Mouse (Mus musculus) kidney, embryonic 15.5 days (tissue): ENCODE data around the gene Cacna1s. TPM values are rescaled to one million over a fixed set of nuclear protein-coding genes. Genes with fewer than 3 reads are reported as not detected.

Experiments
- ATAC-seq: fragments of 200-750 bp; cut with Nextera tagmentation; replicated peaks from 2 replicates; pipeline ENCODE4 v1.8.0; 2017; ENCODE audit warnings: moderate TSS enrichment; ENCODE audit not compliant: low FRiP score
- H3K27ac ChIP-seq: fragments of 300-500 bp; sonication (generic); 2 replicates; pipeline ENCODE4 v1.5.1; 2015; ENCODE audit warnings: mild to moderate bottlenecking, inconsistent platforms
- H3K27me3 ChIP-seq: fragments of 300-500 bp; sonication (generic); 2 replicates; pipeline ENCODE4 v1.6.1; 2015; ENCODE audit warnings: inconsistent platforms
- H3K36me3 ChIP-seq: fragments of 300-500 bp; sonication (generic); 2 replicates; pipeline ENCODE4 v1.6.1; 2015; ENCODE audit warnings: inconsistent platforms
- H3K4me1 ChIP-seq: fragments of 300-500 bp; sonication (generic); 2 replicates; pipeline ENCODE4 v1.6.1; 2015; ENCODE audit warnings: inconsistent platforms
- H3K4me2 ChIP-seq: fragments of 300-500 bp; sonication (generic); 2 replicates; pipeline ENCODE4 v1.6.1; 2015; ENCODE audit warnings: moderate library complexity, mild to moderate bottlenecking, inconsistent platforms
- H3K4me3 ChIP-seq: fragments of 300-500 bp; sonication (generic); replicated peaks from 2 replicates; pipeline ENCODE4 v1.5.1; 2015; ENCODE audit warnings: mild to moderate bottlenecking, inconsistent platforms
- H3K9ac ChIP-seq: fragments of 300-500 bp; sonication (generic); 2 replicates; pipeline ENCODE4 v1.6.1; 2015; ENCODE audit warnings: mild to moderate bottlenecking, inconsistent platforms
- H3K9me3 ChIP-seq: fragments of 300-500 bp; sonication (generic); replicated peaks from 2 replicates; pipeline ENCODE4 v1.6.1; 2016; ENCODE audit warnings: inconsistent platforms
- WGBS: fragments of 180-500 bp; shearing (Covaris S2); methylation state at CpG from one replicate; pipeline ENCODE4 v1.1.7; 2015; ENCODE audit warnings: mixed read lengths; 5-methylcytosine and 5-hydroxymethylcytosine counted together
- polyA plus RNA-seq: library from polyadenylated mRNA; unstranded; fragments of >200 nt; fragmentation: Nextera tagmentation; extraction: Ambion mirVana; gene quantifications from 2 replicates; pipeline ENCODE4 v1.2.1, GENCODE M21; 2015

Gene Cacna1s
- polyA plus RNA-seq, 1 experiment from 2014 or later: 0.49 TPM

DNA sequence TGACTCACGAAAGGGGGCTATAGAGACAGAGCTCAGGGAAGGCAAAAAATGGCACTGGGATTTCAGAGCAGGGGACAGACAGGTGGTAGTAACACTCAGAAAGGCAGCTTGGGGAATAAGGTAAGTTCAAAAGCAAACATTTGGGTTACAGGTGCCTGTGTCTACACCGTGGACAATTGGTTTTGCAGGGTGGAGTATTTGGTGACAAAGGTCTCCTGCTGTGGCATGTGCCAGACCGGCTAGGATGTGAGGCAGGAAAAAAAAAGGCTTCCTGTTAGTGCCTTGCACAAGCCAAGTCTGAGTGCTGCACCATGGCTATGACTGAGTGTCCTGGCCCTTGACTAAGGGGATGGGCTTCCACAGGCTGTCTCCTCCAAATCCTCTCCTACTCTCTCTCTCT, 6.0 kb downstream of the Cacna1s start:
- Histone ChIP-seq H3K9ac (no peak overlapping the region), H3K9me3 (no peaks in the 10 kb centered on the region), H3K4me3 (no peak overlapping the region), H3K4me2 (no peak overlapping the region), H3K4me1 (no peaks in the 10 kb centered on the region), H3K36me3 (no peaks in the 10 kb centered on the region), H3K27ac (no peak overlapping the region), H3K27me3 (peaks cover 1% of the 10 kb centered on the region; the same call in 1 of the 2 replicates)
- no peak for ATAC-seq
- WGBS: 45% methylated on average over 3 of the region's 3 CpGs

- Histone ChIP-seq H3K27ac (no peak overlapping the region), H3K27me3 (no peaks in the 10 kb centered on the region; the same call in 1 of the 2 replicates), H3K9ac (no peak overlapping the region), H3K9me3 (no peaks in the 10 kb centered on the region), H3K4me1 (no peaks in the 10 kb centered on the region), H3K4me3 (no peak overlapping the region), H3K4me2 (no peak overlapping the region), H3K36me3 (no peaks in the 10 kb centered on the region)
- ATAC-seq: no peak
- WGBS: 62% methylated on average over 9 of the region's 9 CpGs
Measured at GRCm38 (mm10) chr1:136061041-136061789, 8.7 kb downstream of the Cacna1s start.

- no peak overlapping the region for H3K4me2 ChIP-seq
- H3K36me3 ChIP-seq: no peaks in the 10 kb centered on the region
- no peak overlapping the region for H3K27ac ChIP-seq
- no peaks in the 10 kb centered on the region; the same call in 1 of the 2 replicates for H3K27me3 ChIP-seq
- no peaks in the 10 kb centered on the region for H3K9me3 ChIP-seq
- no peak overlapping the region for H3K4me3 ChIP-seq
- ATAC-seq: no peak
- H3K9ac ChIP-seq: no peak overlapping the region
- 89% methylated on average over 7 of the region's 7 CpGs for WGBS
- H3K4me1 ChIP-seq: no peaks in the 10 kb centered on the region
Measured at GRCm38 (mm10) chr1:136061790-136062141, 9.2 kb downstream of the Cacna1s start.

DNA sequence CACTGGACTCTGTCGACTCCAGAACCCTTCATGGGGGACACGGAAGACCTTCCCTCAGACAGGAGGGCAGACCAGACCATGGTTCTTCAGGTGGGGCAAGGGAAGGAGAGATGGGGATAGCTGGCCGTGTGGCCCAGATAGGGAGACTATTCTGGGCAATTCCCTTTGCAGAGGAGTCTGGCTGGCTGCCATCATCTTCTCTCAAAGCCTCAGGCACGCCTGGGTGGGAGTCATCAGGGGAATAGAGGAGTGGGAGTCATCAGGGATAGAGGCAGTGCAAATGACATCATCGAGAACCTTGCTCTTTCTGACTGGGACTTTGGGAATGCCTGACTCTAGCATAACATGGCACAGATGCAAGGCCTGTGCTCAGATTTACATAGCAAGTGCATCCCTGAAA, 11.4 kb downstream of the Cacna1s start:
- Histone ChIP-seq H3K9ac (no peak overlapping the region), H3K27me3 (no peaks in the 10 kb centered on the region), H3K27ac (no peak overlapping the region), H3K4me2 (no peak overlapping the region), H3K9me3 (no peaks in the 10 kb centered on the region), H3K4me3 (no peak overlapping the region), H3K36me3 (no peaks in the 10 kb centered on the region), H3K4me1 (no peaks in the 10 kb centered on the region)
- ATAC-seq: no peak
- 67% methylated on average over 5 of the region's 5 CpGs for WGBS

- Histone ChIP-seq H3K4me2 (no peak overlapping the region), H3K27ac (no peak overlapping the region), H3K36me3 (no peaks in the 10 kb centered on the region), H3K4me1 (no peaks in the 10 kb centered on the region), H3K27me3 (no peaks in the 10 kb centered on the region), H3K9ac (no peak overlapping the region), H3K9me3 (no peaks in the 10 kb centered on the region), H3K4me3 (no peak overlapping the region)
- 68% methylated on average over 1 of the region's 1 CpGs for WGBS
- no peak for ATAC-seq
Measured at GRCm38 (mm10) chr1:136066621-136067020, 14.1 kb downstream of the Cacna1s start.

DNA sequence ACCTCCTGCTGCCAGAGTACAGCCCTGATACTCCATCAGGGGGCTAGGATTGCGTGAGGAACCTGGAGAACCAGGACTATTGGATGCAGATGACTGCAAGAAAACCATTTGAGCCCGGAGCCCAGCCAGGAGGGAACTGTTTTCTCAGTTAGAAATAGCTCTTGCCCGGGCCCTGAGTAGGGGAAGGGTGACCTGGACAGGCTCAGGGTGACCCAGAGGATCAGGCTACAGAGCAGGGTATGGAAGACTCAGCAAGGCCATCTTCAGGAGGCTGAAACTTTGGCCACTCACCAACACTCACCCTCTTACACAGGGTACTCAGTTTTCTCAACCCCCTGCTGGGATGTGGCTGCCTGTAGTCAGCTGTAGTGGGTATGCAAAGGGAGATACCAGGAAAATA, 15.0 kb downstream of the Cacna1s start:
- 62% methylated on average over 3 of the region's 3 CpGs for WGBS
- Histone ChIP-seq H3K9ac (no peak overlapping the region), H3K4me3 (no peak overlapping the region), H3K27me3 (no peaks in the 10 kb centered on the region), H3K36me3 (no peaks in the 10 kb centered on the region), H3K4me1 (no peaks in the 10 kb centered on the region), H3K9me3 (no peaks in the 10 kb centered on the region), H3K27ac (no peak overlapping the region), H3K4me2 (no peak overlapping the region)
- ATAC-seq: no peak

DNA sequence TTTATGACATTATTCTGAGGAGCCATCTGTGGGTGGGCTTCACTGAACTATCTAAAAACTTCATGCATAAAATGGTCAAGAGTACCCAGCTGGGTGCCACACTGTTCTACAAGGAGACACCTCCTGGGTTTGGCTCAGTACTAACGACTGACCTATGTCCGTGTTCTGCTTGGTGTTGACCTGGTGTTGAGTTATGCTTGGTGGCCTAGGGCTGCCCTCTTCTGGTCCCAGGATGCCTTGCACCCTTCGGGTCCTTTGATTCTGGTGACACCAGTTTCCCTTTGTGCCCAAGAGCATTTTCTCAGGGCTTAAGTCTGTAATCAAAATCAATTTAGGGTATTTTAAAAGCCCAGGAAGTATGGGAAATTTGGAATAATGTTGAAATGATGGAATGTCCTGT, 23.5 kb downstream of the Cacna1s start:
- no peaks in the 10 kb centered on the region for H3K36me3 ChIP-seq
- 12% methylated on average over 3 of the region's 3 CpGs for WGBS
- no peaks in the 10 kb centered on the region for H3K9me3 ChIP-seq
- H3K4me3 ChIP-seq: no peak overlapping the region
- no peak overlapping the region for H3K4me2 ChIP-seq
- H3K27ac ChIP-seq: no peak overlapping the region
- ATAC-seq: no peak
- no peaks in the 10 kb centered on the region for H3K27me3 ChIP-seq
- H3K4me1 ChIP-seq: no peaks in the 10 kb centered on the region
- no peak overlapping the region for H3K9ac ChIP-seq

DNA sequence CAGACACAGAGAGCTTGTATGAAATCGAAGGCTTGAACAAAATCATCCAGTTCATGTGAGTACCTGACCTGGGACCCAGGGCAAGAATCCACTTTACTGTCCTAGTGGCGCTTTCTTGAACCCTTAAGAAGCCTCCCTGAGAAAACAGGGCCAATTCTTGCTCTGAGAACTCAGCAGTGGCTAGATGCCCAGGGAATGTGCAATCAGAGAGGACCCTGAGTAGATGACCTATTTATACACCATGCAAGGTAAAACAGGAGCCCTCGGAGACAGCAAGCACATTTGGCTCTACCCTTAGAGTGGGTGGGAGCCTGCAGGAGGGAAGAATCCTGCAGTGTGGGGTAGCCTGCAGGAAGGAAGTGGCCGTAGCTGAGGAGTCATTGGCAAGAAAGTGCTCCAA, 25.1 kb downstream of the Cacna1s start:
- no peaks in the 10 kb centered on the region for H3K27me3 ChIP-seq
- no peak overlapping the region for H3K4me2 ChIP-seq
- no peaks in the 10 kb centered on the region for H3K36me3 ChIP-seq
- no peak overlapping the region for H3K4me3 ChIP-seq
- WGBS: 58% methylated on average over 4 of the region's 4 CpGs
- H3K9ac ChIP-seq: no peak overlapping the region
- H3K4me1 ChIP-seq: no peaks in the 10 kb centered on the region
- no peak for ATAC-seq
- no peaks in the 10 kb centered on the region; the same call in 1 of the 2 replicates for H3K9me3 ChIP-seq
- H3K27ac ChIP-seq: no peak overlapping the region

GRCm38 (mm10) chr1:136081161-136081560, 28.6 kb downstream of the Cacna1s start:
- H3K27me3 ChIP-seq: no peaks in the 10 kb centered on the region
- H3K36me3 ChIP-seq: no peaks in the 10 kb centered on the region
- H3K9ac ChIP-seq: no peak overlapping the region
- WGBS: 87% methylated on average over 1 of the region's 1 CpGs
- H3K27ac ChIP-seq: no peak overlapping the region
- no peak overlapping the region for H3K4me3 ChIP-seq
- H3K4me2 ChIP-seq: no peak overlapping the region
- H3K9me3 ChIP-seq: no peaks in the 10 kb centered on the region; the same call in 1 of the 2 replicates
- no peak for ATAC-seq
- H3K4me1 ChIP-seq: no peaks in the 10 kb centered on the region

GRCm38 (mm10) chr1:136085988-136086685, 33.6 kb downstream of the Cacna1s start:
- no peaks in the 10 kb centered on the region for H3K4me1 ChIP-seq
- no peak for ATAC-seq
- H3K4me2 ChIP-seq: no peak overlapping the region
- H3K4me3 ChIP-seq: no peak overlapping the region
- 82% methylated on average over 3 of the region's 3 CpGs for WGBS
- no peak overlapping the region for H3K27ac ChIP-seq
- H3K27me3 ChIP-seq: no peaks in the 10 kb centered on the region
- H3K36me3 ChIP-seq: no peaks in the 10 kb centered on the region
- no peak overlapping the region for H3K9ac ChIP-seq
- H3K9me3 ChIP-seq: no peaks in the 10 kb centered on the region; the same call in 1 of the 2 replicates

DNA sequence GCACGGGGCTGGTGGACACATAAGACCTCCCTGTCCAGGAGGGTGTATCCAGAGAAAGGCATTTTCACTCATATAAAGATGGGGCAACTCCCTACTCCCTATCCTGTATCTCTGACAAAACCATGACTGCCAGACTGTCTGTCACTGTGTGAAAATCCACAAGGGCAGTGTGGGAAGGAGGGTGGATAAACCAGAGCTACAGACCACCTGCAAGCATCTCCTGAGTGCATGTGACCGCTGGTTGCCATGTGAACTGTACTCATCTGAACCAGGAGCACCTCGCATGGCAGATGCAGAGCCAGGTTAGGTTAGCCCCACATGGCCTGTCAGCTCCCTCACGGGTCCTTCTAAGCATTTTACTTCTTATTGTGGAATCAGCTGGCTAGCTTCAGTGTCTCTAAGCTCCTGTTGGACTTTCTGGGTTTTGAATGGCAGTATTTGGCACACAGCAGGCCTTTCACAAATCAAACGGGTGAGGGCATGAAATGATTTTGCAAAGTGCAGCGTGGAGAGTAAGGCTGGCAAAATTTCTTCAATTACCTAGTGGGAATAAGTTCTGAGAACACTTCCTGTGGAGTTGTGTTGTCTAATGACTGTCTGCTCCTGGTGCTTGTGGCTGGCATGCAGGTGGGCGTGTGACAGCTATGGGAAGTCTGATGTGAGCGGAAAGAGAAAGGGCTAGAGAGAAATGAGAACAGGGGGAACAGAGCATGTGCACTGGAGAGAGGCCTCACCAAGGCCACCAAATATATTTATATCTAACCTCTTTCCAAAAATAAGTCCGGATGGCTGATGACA, 37.0 kb downstream of the Cacna1s start:
- 78% methylated on average over 9 of the region's 9 CpGs for WGBS
- no peak for ATAC-seq
- Histone ChIP-seq H3K4me2 (no peak overlapping the region), H3K36me3 (no peaks in the 10 kb centered on the region), H3K9ac (no peak overlapping the region), H3K27ac (no peak overlapping the region), H3K4me3 (no peak overlapping the region), H3K9me3 (no peaks in the 10 kb centered on the region), H3K4me1 (no peaks in the 10 kb centered on the region), H3K27me3 (no peaks in the 10 kb centered on the region)

- Histone ChIP-seq H3K9ac (no peak overlapping the region), H3K4me1 (no peaks in the 10 kb centered on the region), H3K4me3 (no peak overlapping the region), H3K9me3 (no peaks in the 10 kb centered on the region), H3K36me3 (no peaks in the 10 kb centered on the region), H3K27me3 (no peaks in the 10 kb centered on the region), H3K4me2 (no peak overlapping the region), H3K27ac (no peak overlapping the region)
- no peak for ATAC-seq
- 73% methylated on average over 3 of the region's 3 CpGs for WGBS
Measured at GRCm38 (mm10) chr1:136093726-136094125, 41.2 kb downstream of the Cacna1s start.
